Mouse (Mus musculus): ENCODE measurements around the gene Ccdc159. TPM values are rescaled to one million over a fixed set of nuclear protein-coding genes. Genes with fewer than 3 reads are reported as not detected.

The Ccdc159 gene
- polyA plus RNA-seq, 1 experiment from 2014 or later: 5.5 TPM

DNA sequence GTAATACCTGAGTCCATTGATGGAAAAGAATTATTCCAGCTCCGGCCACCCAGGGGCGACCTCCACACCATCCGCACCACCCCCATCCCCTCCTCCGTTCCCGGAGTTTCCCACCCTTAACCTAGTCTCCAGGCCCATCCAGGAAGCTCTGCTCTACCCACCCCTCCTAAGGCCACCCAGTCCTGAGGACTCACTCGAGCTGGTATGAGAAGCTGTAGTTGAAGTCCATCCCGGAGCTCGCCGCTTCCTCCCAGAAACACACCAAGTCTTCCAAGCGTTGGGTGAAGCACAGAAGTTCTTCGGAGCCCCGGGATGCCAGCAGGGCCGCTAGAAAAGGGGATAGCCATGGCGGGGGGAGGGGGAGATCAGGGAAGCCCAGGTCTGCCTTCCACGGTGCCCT lies 34.7 kb downstream of the Ccdc159 start:
- no peaks in the 10 kb centered on the region for H3K9me3 ChIP-seq (replicated peaks)
- WGBS: under 1% methylated on average over 15 of the region's 15 CpGs
- peaks cover 34% of the 10 kb centered on the region for H3K4me1 ChIP-seq
- H3K9ac ChIP-seq: no peak overlapping the region
- no peak overlapping the region for H3K27ac ChIP-seq (replicated peaks)
- H3K27me3 ChIP-seq: peaks cover 42% of the 10 kb centered on the region
- peak overlapping the region; percentile 47 for H3K4me3 ChIP-seq (replicated peaks)
- peak overlapping the region; percentile 78 for H3K4me2 ChIP-seq (replicated peaks)
- no peak for ATAC-seq (ENCODE audit: insufficient number of reproducible peaks, low FRiP score, low TSS enrichment, low read depth)
- H3K36me3 ChIP-seq: no peaks in the 10 kb centered on the region

DNA sequence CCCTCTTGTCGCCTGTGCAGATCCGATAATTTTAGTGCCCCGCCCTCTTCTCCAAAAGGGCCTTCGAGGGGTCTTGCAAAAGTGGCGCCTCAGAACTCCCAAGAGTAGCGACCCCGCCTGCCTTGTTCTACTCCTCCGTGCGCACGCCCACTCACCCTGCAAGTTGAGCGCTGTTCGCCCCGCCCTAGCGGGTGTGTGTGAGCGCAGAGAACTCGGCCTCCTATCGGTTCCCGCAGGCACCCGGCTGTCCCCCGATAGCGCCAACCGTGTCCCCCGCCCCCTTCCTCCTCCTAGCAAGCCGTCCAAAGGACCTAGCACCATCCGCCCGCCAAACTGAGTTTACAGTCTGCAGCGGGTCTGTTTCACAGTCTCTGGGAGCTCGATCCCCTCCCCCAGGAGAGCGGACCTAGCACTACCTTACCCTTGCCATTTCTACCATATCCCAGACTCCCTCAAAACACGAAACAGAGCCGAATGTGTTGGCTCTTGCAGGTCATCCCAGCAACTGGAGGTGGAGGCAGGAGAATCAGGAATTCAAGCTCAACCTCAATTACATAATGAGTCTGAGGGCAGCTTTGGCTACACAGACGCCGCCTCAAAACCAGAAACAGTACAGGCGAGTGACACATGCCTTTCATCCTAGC lies 35.3 kb downstream of the Ccdc159 start:
- peak; percentile 62 for ATAC-seq (ENCODE audit: insufficient number of reproducible peaks, low FRiP score, low TSS enrichment, low read depth)
- H3K4me3 ChIP-seq (replicated peaks): peak overlapping the region; percentile 47
- no peaks in the 10 kb centered on the region for H3K36me3 ChIP-seq
- H3K4me1 ChIP-seq: peaks cover 34% of the 10 kb centered on the region
- H3K9me3 ChIP-seq (replicated peaks): no peaks in the 10 kb centered on the region
- peaks cover 42% of the 10 kb centered on the region for H3K27me3 ChIP-seq
- no peak overlapping the region for H3K27ac ChIP-seq (replicated peaks)
- peak overlapping the region; percentile 78 for H3K4me2 ChIP-seq (replicated peaks)
- WGBS: 2% methylated on average over 34 of the region's 34 CpGs
- H3K9ac ChIP-seq: peak overlapping the region; percentile 21; the same call in 1 of the 2 replicates

DNA sequence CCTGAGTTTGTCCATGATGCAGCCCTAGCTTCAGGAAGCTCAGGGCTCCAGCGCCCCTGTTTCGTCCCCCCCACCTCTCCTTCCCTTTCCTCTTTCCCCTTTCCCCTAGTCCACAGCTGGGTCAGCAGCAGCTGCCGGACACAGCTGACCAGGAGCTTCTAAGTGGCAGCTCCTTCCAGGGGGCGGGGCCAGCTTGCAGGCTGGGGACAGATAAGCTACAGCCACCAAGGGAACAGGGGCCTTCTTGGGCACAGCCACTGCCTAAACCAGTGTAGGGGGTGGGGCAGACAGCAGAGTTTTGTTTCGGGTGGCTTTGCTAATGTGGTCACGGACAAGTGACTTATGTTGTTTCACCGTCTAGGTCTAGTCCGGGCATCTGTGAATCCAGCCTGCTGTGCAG lies 36.1 kb downstream of the Ccdc159 start, which contains the start of gene Epor:
TSS of gene Epor (minus strand) at position 90 of the 400 bp plus-strand sequence.
- peak within 1 kb of the TSS; percentile 47 for H3K4me3 ChIP-seq (replicated peaks)
- peak within 1 kb of the TSS; percentile 21; the same call in 1 of the 2 replicates for H3K9ac ChIP-seq
- no peaks in the 10 kb centered on the region for H3K36me3 ChIP-seq
- H3K4me1 ChIP-seq: peaks cover 34% of the 10 kb centered on the region
- no peak within 1 kb of the TSS for H3K27ac ChIP-seq (replicated peaks)
- WGBS: 19% methylated on average over 8 of the region's 8 CpGs
- ATAC-seq (ENCODE audit: insufficient number of reproducible peaks, low FRiP score, low TSS enrichment, low read depth): no peak
- peak within 1 kb of the TSS; percentile 78 for H3K4me2 ChIP-seq (replicated peaks)
- no peaks in the 10 kb centered on the region for H3K9me3 ChIP-seq (replicated peaks)
- H3K27me3 ChIP-seq: peaks cover 42% of the 10 kb centered on the region

DNA sequence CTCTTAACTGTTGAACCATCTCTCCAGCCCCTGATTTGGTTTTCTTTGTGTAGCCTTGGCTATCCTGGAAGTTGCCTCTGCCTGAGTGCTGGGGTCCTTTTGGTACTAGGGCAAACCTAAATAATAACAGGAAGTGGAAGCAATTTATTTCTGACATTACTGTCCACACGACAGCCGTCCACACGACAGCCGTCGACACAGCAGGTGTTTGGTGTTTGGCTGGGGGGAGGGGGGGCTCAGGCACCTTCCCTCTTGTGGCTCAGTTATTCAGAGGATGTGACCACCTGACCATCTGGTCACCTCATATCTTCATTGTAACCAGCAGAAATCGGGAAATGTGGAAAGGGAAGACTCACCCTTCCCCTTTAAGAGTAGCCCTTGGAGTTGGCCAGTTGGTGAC lies 41.6 kb downstream of the Ccdc159 start:
- WGBS: 62% methylated on average over 6 of the region's 6 CpGs
- no peaks in the 10 kb centered on the region for H3K36me3 ChIP-seq

DNA sequence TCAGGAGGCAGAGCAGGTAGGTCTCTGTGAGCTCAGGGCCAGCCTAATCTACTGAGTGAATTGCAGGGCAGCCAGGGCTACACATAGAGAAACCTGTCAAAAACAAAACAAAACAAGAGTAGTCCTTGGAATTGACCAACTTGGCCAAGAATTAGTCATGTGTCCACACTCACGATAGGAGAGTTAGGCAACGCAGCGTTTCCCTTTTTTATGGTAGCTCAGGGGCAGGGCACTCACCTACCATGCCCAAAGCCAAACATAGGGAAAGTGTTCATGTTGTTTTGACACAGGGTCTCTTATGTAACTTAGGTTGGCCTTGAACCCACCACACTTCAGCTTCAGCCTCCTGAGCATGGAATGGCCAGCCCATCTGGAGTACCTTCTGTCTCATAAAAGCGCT lies 42.0 kb downstream of the Ccdc159 start:
- Histone ChIP-seq H3K4me2 (replicated peaks) (no peak overlapping the region), H3K4me1 (no peaks in the 10 kb centered on the region), H3K27ac (replicated peaks) (no peak overlapping the region), H3K36me3 (no peaks in the 10 kb centered on the region), H3K27me3 (no peaks in the 10 kb centered on the region), H3K9ac (no peak overlapping the region), H3K9me3 (replicated peaks) (no peaks in the 10 kb centered on the region), H3K4me3 (replicated peaks) (no peak overlapping the region)
- ATAC-seq (ENCODE audit: insufficient number of reproducible peaks, low FRiP score, low TSS enrichment, low read depth): no peak
- 87% methylated on average over 4 of the region's 4 CpGs for WGBS

More for the DNA sequence above, 41.6 kb downstream of the Ccdc159 start:
- no peaks in the 10 kb centered on the region for H3K27me3 ChIP-seq
- no peak for ATAC-seq (ENCODE audit: insufficient number of reproducible peaks, low FRiP score, low TSS enrichment, low read depth)
- H3K4me1 ChIP-seq: no peaks in the 10 kb centered on the region
- H3K4me3 ChIP-seq (replicated peaks): no peak overlapping the region
- no peak overlapping the region for H3K4me2 ChIP-seq (replicated peaks)
- H3K9ac ChIP-seq: no peak overlapping the region
- H3K9me3 ChIP-seq (replicated peaks): no peaks in the 10 kb centered on the region
- H3K27ac ChIP-seq (replicated peaks): no peak overlapping the region

DNA sequence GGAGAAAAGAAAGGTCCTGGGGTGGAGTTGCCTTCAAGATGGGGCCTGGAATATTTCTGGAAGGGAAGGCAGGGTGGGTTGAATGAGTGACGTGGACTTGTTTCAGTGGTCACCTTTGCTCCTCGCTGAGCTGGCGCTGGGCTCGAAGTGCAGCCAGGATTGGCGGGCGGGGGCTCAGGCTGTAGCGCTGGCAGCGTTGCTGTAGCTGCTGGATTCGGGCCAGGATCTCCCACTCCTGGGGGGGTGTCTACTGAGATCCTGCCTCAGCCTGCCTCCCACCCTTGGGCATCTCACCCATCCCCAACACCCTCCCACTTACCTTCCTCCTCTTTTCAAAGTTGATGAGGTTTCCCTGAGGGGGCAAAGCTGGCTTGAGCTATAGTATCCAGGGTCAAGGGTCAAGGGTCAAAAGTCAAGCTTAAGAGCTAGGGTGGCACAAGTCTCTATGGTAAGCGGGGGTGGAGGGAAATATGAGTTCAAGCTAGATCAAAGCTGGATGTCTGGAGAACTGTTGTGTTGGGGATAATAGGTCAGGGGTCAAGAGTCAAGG lies 49.4 kb downstream of the Ccdc159 start:
- H3K27ac ChIP-seq (replicated peaks): no peak overlapping the region
- H3K9ac ChIP-seq: no peak overlapping the region
- H3K4me1 ChIP-seq: peaks cover 4% of the 10 kb centered on the region; the same call in 1 of the 2 replicates
- H3K36me3 ChIP-seq: no peaks in the 10 kb centered on the region
- H3K9me3 ChIP-seq (replicated peaks): no peaks in the 10 kb centered on the region
- 67% methylated on average over 7 of the region's 10 CpGs for WGBS
- no peaks in the 10 kb centered on the region for H3K27me3 ChIP-seq
- no peak overlapping the region for H3K4me3 ChIP-seq (replicated peaks)
- no peak for ATAC-seq (ENCODE audit: insufficient number of reproducible peaks, low FRiP score, low TSS enrichment, low read depth)
- H3K4me2 ChIP-seq (replicated peaks): no peak overlapping the region

DNA sequence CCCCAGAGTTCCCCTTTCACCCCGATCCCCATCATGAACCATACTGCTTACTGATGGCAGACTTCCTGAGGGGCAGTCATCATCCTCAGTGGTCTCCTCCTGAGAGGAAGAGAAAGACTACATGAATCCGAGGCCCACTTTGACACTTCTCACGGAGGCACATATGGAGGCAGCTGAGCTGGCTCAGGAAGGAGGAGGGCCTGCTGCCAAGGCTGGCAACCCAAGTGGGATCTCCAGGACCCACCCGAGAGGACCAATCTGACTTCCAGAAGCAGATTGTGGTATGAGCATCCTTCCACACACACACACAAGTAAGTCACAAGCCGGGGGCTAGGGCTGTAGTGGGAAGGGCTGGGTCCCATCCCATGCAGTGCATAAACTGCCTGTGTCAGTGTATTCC lies 50.1 kb downstream of the Ccdc159 start:
- Histone ChIP-seq H3K9ac (no peak overlapping the region), H3K4me3 (replicated peaks) (no peak overlapping the region), H3K4me1 (peaks cover 4% of the 10 kb centered on the region; the same call in 1 of the 2 replicates), H3K4me2 (replicated peaks) (no peak overlapping the region), H3K9me3 (replicated peaks) (no peaks in the 10 kb centered on the region), H3K36me3 (no peaks in the 10 kb centered on the region), H3K27me3 (no peaks in the 10 kb centered on the region), H3K27ac (replicated peaks) (no peak overlapping the region)
- no peak for ATAC-seq (ENCODE audit: insufficient number of reproducible peaks, low FRiP score, low TSS enrichment, low read depth)
- 68% methylated on average over 5 of the region's 5 CpGs for WGBS

DNA sequence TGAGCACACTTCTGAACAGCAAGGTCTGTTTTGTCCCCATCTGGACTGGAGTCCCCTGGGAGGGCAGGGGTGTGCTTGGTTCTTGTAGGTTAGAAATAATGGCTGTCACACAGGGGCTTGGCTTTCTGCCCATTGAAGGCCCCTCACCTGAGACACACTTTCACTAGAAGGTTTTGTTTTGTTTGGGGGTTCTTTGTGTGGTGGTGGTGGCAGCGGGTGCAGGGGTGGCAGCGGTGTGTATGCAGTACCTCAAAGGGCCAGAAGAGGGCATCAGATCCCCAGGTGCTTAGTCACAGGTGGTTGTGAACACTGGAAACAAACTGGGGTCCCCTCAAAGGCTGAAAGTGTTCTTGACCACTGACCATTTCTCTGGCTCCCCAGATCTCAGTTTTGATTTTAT lies 50.7 kb downstream of the Ccdc159 start:
- 21% methylated on average over 2 of the region's 2 CpGs for WGBS
- no peaks in the 10 kb centered on the region for H3K9me3 ChIP-seq (replicated peaks)
- peaks cover 4% of the 10 kb centered on the region; the same call in 1 of the 2 replicates for H3K4me1 ChIP-seq
- no peak overlapping the region for H3K9ac ChIP-seq
- no peak overlapping the region for H3K4me3 ChIP-seq (replicated peaks)
- no peaks in the 10 kb centered on the region for H3K36me3 ChIP-seq
- ATAC-seq (ENCODE audit: insufficient number of reproducible peaks, low FRiP score, low TSS enrichment, low read depth): no peak
- H3K27ac ChIP-seq (replicated peaks): no peak overlapping the region
- no peaks in the 10 kb centered on the region for H3K27me3 ChIP-seq
- no peak overlapping the region for H3K4me2 ChIP-seq (replicated peaks)

DNA sequence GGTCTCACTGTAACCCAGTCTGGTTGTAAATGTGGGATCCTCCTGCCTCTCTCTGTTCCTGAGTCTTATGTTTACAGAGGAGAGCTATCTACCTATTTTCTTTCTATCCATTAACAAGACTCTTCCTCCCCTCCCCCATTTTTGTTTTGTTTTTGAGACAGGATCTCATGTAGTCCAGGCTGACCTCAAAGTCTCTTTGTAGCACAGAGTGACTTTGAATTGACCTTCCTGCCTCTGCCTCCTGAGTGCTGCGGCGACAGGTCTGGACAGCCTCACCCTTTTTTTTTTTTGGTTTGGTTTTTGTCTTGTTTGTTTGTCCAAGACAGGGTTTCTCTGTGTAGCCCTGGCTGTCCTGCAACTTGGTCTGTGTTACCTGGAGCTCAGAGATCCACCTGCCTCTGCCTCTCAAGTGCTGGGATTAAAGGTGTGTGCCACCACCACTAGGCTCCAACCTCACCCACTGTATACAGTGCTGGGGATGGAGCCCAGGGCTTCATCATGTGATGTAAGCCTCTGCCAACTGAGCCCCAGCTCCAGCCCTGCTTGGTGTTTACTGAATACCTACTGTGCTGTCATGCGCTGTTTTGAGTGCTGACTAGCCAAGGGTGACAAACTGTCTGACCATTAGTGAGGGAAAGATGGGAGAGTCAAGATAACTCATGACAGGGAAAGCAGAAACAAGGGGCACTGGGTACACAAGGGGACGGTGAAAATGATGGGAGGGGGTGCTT lies 51.3 kb downstream of the Ccdc159 start:
- H3K9me3 ChIP-seq (replicated peaks): no peaks in the 10 kb centered on the region
- no peak overlapping the region for H3K27ac ChIP-seq (replicated peaks)
- no peak overlapping the region for H3K4me3 ChIP-seq (replicated peaks)
- peaks cover 4% of the 10 kb centered on the region; the same call in 1 of the 2 replicates for H3K4me1 ChIP-seq
- H3K36me3 ChIP-seq: no peaks in the 10 kb centered on the region
- WGBS: 88% methylated on average over 4 of the region's 4 CpGs
- ATAC-seq (ENCODE audit: insufficient number of reproducible peaks, low FRiP score, low TSS enrichment, low read depth): no peak
- no peak overlapping the region for H3K9ac ChIP-seq
- H3K27me3 ChIP-seq: no peaks in the 10 kb centered on the region
- no peak overlapping the region for H3K4me2 ChIP-seq (replicated peaks)

DNA sequence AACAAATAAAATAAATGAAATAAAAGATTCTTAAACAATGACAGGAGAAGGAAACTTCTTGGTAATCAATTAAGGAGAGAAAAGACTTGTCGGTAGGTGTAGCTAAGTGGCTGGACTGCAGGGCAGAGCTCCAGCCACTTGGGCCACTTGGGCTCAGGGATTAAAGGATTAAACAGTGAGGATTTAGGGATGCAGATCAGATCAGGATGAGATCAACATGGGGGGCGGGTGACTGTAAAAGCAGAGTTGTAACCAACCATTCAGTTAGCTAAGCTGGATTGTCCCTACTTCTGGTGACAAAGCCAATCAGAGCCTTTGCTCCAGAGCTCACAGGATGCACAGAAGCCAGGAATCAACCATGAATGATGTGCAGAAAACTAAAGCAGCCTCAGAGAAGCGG lies 56.6 kb downstream of the Ccdc159 start:
- H3K4me2 ChIP-seq (replicated peaks): no peak overlapping the region
- H3K9me3 ChIP-seq (replicated peaks): no peaks in the 10 kb centered on the region
- H3K9ac ChIP-seq: no peak overlapping the region
- peaks cover 7% of the 10 kb centered on the region for H3K4me1 ChIP-seq
- no peaks in the 10 kb centered on the region for H3K36me3 ChIP-seq
- H3K4me3 ChIP-seq (replicated peaks): no peak overlapping the region
- peaks cover 36% of the 10 kb centered on the region for H3K27me3 ChIP-seq
- H3K27ac ChIP-seq (replicated peaks): no peak overlapping the region
- WGBS: 20% methylated on average over 3 of the region's 3 CpGs
- ATAC-seq (ENCODE audit: insufficient number of reproducible peaks, low FRiP score, low TSS enrichment, low read depth): no peak
